Mouse (Mus musculus) small intestine, adult 2 months (tissue): ENCODE data around the gene Dhrs3.

Experiments
- CTCF ChIP-seq: fragments of 200-500 bp; IDR thresholded peaks from 2 replicates; pipeline ENCODE4 v1.5.1; 2012; ENCODE audit warnings: low read depth, mild to moderate bottlenecking, control low read depth, inconsistent platforms, low read length, moderate library complexity, mixed read lengths; ENCODE audit not compliant: insufficient replicate concordance, insufficient read length; ENCODE audit errors: extremely low read depth
- POLR2A ChIP-seq: fragments of 200-500 bp; IDR thresholded peaks from 2 replicates; pipeline ENCODE4 v1.6.1; 2012; ENCODE audit warnings: low read depth, mild to moderate bottlenecking, control low read depth, inconsistent platforms, low read length, moderate library complexity

- TF ChIP-seq CTCF (no peak), POLR2A (no peak)
These were observed 84.4 kb downstream of the Dhrs3 start for GRCm38 (mm10) chr4:144977057-144977456.
